8 mouse cellular contexts compared by ENCODE assay signal in genomic region chr13:51868491-51869128, GRCm38 (mm10). TPM values are rescaled to one million over a fixed set of nuclear protein-coding genes. Genes with fewer than 3 reads are reported as not detected.
A peak's percentile ranks its signal among the peaks of the same experiment; 100 is the strongest.
DNase-seq lines count a peak whose midpoint lies in the region; ATAC-seq lines count a peak whose summit lies in the region.

No protein-coding gene starts in this region.

- H3K9me3 ChIP-seq in heart, embryonic 13.5 days = no peaks in the 10 kb centered on the region
- H3K9me3 ChIP-seq in limb, embryonic 15.5 days = no peaks in the 10 kb centered on the region
- no peaks in the 10 kb centered on the region for H3K9me3 ChIP-seq in hindbrain, embryonic 16.5 days (ENCODE audit: control insufficient read depth, low read length)

- H3K9ac ChIP-seq in heart, embryonic 13.5 days = peak overlapping the region; percentile 61
- H3K9ac ChIP-seq in limb, embryonic 15.5 days = no peak overlapping the region
- no peak overlapping the region for H3K9ac ChIP-seq in hindbrain, embryonic 16.5 days (ENCODE audit: low read depth, low read length)

- WGBS in heart, embryonic 13.5 days = 42% methylated on average over 12 of the region's 12 CpGs
- 19% methylated on average over 12 of the region's 12 CpGs for WGBS in limb, embryonic 15.5 days
- WGBS in hindbrain, embryonic 16.5 days = 50% methylated on average over 12 of the region's 12 CpGs

- H3K36me3 ChIP-seq in heart, embryonic 13.5 days = no peaks in the 10 kb centered on the region
- no peaks in the 10 kb centered on the region for H3K36me3 ChIP-seq in limb, embryonic 15.5 days
- no peaks in the 10 kb centered on the region for H3K36me3 ChIP-seq in hindbrain, embryonic 16.5 days (ENCODE audit: control insufficient read depth, insufficient read depth, low read length)

- intact Hi-C loops in left cerebral cortex, postnatal 14 days (cut with DNase I) = no loop called here

- peak overlapping the region; percentile 50; the same call in 1 of the 2 replicates for H3K27ac ChIP-seq in heart, embryonic 13.5 days (replicated peaks)
- H3K27ac ChIP-seq in limb, embryonic 15.5 days = peak overlapping the region; percentile 5; the same call in 1 of the 2 replicates
- H3K27ac ChIP-seq in hindbrain, embryonic 16.5 days (ENCODE audit: low read depth, low read length) = no peak overlapping the region

- H3K4me2 ChIP-seq in heart, embryonic 13.5 days = peak overlapping the region; percentile 30
- H3K4me2 ChIP-seq in limb, embryonic 15.5 days = no peak overlapping the region
- H3K4me2 ChIP-seq in hindbrain, embryonic 16.5 days (ENCODE audit: low read length) = no peak overlapping the region

- DNase-seq in left cerebral cortex, postnatal 14 days (ENCODE audit: low spot score in 2 of 2) = peak; percentile 45 to 49
- no peak for DNase-seq in left cerebral cortex, adult 11 months (ENCODE audit: low spot score)
- peak; percentile 60 to 64 for DNase-seq in adrenal gland, postnatal 36 days
- DNase-seq in left cerebral cortex, adult 9 months (ENCODE audit: low spot score in 2 of 2) = no peak

- ATAC-seq in heart, embryonic 13.5 days (ENCODE audit: extremely low read depth, insufficient number of reproducible peaks, low FRiP score, low TSS enrichment) = no peak
- ATAC-seq in limb, embryonic 15.5 days (ENCODE audit: insufficient number of reproducible peaks, low FRiP score, low TSS enrichment, low read depth) = no peak
- ATAC-seq in hindbrain, embryonic 16.5 days = no peak
- no peak for ATAC-seq in CD4-positive, CD25-positive, alpha-beta regulatory T cell, adult 4 months

- no peak overlapping the region for H3K4me3 ChIP-seq in heart, embryonic 13.5 days
- no peak overlapping the region for H3K4me3 ChIP-seq in limb, embryonic 15.5 days
- H3K4me3 ChIP-seq in hindbrain, embryonic 16.5 days (ENCODE audit: low read length) = no peak overlapping the region

- H3K27me3 ChIP-seq in heart, embryonic 13.5 days (replicated peaks) = no peaks in the 10 kb centered on the region
- H3K27me3 ChIP-seq in limb, embryonic 15.5 days = no peaks in the 10 kb centered on the region; the same call in 1 of the 2 replicates
- peaks cover 5% of the 10 kb centered on the region; the same call in 1 of the 2 replicates for H3K27me3 ChIP-seq in hindbrain, embryonic 16.5 days (replicated peaks; ENCODE audit: control insufficient read depth, insufficient read depth, low read length)

- peaks cover 21% of the 10 kb centered on the region for H3K4me1 ChIP-seq in heart, embryonic 13.5 days
- peaks cover 23% of the 10 kb centered on the region for H3K4me1 ChIP-seq in limb, embryonic 15.5 days
- H3K4me1 ChIP-seq in hindbrain, embryonic 16.5 days (ENCODE audit: control insufficient read depth, insufficient read depth, low read depth, low read length) = peaks cover 3% of the 10 kb centered on the region; the same call in 1 of the 2 replicates

RNA-seq across cellular contexts. Expression of gene Gadd45g, which starts 22.1 kb away (rescaled TPM):
- total RNA-seq in left cerebral cortex, postnatal 14 days (2021) = 10 to 100 TPM; 16.4 to 19.1 TPM
- 10 to 100 TPM; 71.8 to 72.5 TPM for total RNA-seq in adrenal gland, postnatal 36 days (2021)
- 51.2 and 51.8 TPM in 2 replicates for polyA plus RNA-seq in heart, embryonic 13.5 days (2015; fragmentation: Nextera tagmentation; extraction: Ambion mirVana)
- 61.7 and 77.7 TPM in 2 replicates for polyA plus RNA-seq in limb, embryonic 15.5 days (2015; fragmentation: Nextera tagmentation; extraction: Ambion mirVana)
- 46.4 and 52.2 TPM in 2 replicates for polyA plus RNA-seq in hindbrain, embryonic 16.5 days (2015; fragmentation: Nextera tagmentation; extraction: Ambion mirVana)
- polyA plus RNA-seq in CD4-positive, CD25-positive, alpha-beta regulatory T cell, adult 4 months (2017; shearing (Covaris generic)) = 10 to 100 TPM; 13.0 to 18.1 TPM

Comparison
In these comparisons a context has a peak if more than half of its experiments do, and no peak if none do; other contexts are left out.
1. DNase-seq: peak in left cerebral cortex, postnatal 14 days (2 of 2) and adrenal gland, postnatal 36 days (2 of 2); none in left cerebral cortex, adult 11 months (single experiment) and left cerebral cortex, adult 9 months (0 of 2).